20 mouse cellular contexts compared by ENCODE assay signal in genomic region chr14:110760909-110761308, GRCm38 (mm10). TPM values are rescaled to one million over a fixed set of nuclear protein-coding genes. Genes with fewer than 3 reads are reported as not detected.
DNase-seq lines count a peak whose midpoint lies in the region; ATAC-seq lines count a peak whose summit lies in the region.
"Had no signal": no experiment of that assay in that cellular context is flagged by ENCODE, and none has a peak within 500 bp of the region (broad histone marks: within the 10 kb centered on the region; RNA-seq: fewer than 3 reads in every experiment).

No protein-coding gene starts in this region.

- ATAC-seq in frontal cortex, adult (ENCODE audit: low TSS enrichment) = peak; percentile 97
- ATAC-seq in granulocyte monocyte progenitor cell, adult 5-6 weeks (replicated peaks; ENCODE audit: poor library complexity, severe bottlenecking) = no peak
- ATAC-seq: activated CD4-positive, CD25-positive, alpha-beta regulatory T cell, adult 4 months; forebrain, embryonic 14.5 days; forebrain, embryonic 16.5 days; Patski had no signal

- no peak for DNase-seq in frontal cortex, postnatal 36 days (ENCODE audit: low spot score in 2 of 2)
- DNase-seq in brain, adult 2 months (ENCODE audit: low read depth, low spot score) = peak; percentile 50
- DNase-seq in gastrocnemius, postnatal 4 days (ENCODE audit: low spot score in 2 of 2) = no peak
- DNase-seq: adrenal gland, adult 8-10 months; adrenal gland, postnatal 14 days; adrenal gland, postnatal 36 days; cerebellum, adult 11 months; cerebellum, adult 18-20 months; cerebellum, adult 9-10 months; cerebellum, postnatal 14 days; cerebellum, postnatal 36 days; embryo, embryonic 11 days had no signal

RNA-seq across cellular contexts. Expression of gene Slitrk6, which starts 6.0 kb away (rescaled TPM):
- not detected in 2 replicates for total RNA-seq in granulocyte monocyte progenitor cell, adult 5-6 weeks (2014; fragmentation: Nextera tagmentation)
- total RNA-seq in granulocyte monocyte progenitor cell, adult 5-6 weeks (2017) = not detected in 2 replicates
- 1 to 10 TPM; 3.1 to 3.9 TPM for total RNA-seq in gastrocnemius, postnatal 4 days (2021)
- total RNA-seq: common myeloid progenitor, adult 5-6 weeks; MEL had no signal

Comparison
In these comparisons a context has a peak if more than half of its experiments do, and no peak if none do; other contexts are left out.
1. RNA of gene Slitrk6, which starts 6.0 kb away (total RNA-seq): 3.1 to 3.9 TPM in gastrocnemius, postnatal 4 days; not detected in granulocyte monocyte progenitor cell, adult 5-6 weeks; every median in the first group is over 4 times any median in the second.